Mouse (Mus musculus) myocyte (in vitro differentiated cells): ENCODE results near the gene Scmh1. TPM values are rescaled to one million over a fixed set of nuclear protein-coding genes. Genes with fewer than 3 reads are reported as not detected.
A peak's percentile ranks its signal among the peaks of the same experiment; 100 is the strongest.

Experiments used
- H3K27me3 ChIP-seq: one replicate; pipeline ENCODE4 v1.6.1; 2011; ENCODE audit not compliant: control insufficient read depth, insufficient read depth, insufficient read length
- H3K36me3 ChIP-seq: one replicate; pipeline ENCODE4 v1.6.1; 2011; ENCODE audit not compliant: control insufficient read depth, insufficient read depth
- H3K4me2 ChIP-seq: one replicate; pipeline ENCODE4 v1.6.1; 2011; ENCODE audit warnings: low read depth, control low read depth
- H3K4me3 ChIP-seq: one replicate; pipeline ENCODE4 v1.5.1; 2011; ENCODE audit warnings: mild to moderate bottlenecking, control low read depth, moderate library complexity
- H3K79me2 ChIP-seq: one replicate; pipeline ENCODE4 v1.6.1; 2011; ENCODE audit not compliant: control insufficient read depth, insufficient read depth
- H3ac ChIP-seq: one replicate; pipeline ENCODE4 v1.6.1; 2011; ENCODE audit not compliant: control insufficient read depth, insufficient read length
- CEBPB ChIP-seq: IDR thresholded peaks from 2 replicates; pipeline ENCODE4 v1.6.1; 2011; ENCODE audit warnings: mild to moderate bottlenecking, moderate library complexity; ENCODE audit not compliant: poor library complexity, insufficient read depth, severe bottlenecking
- E2F4 ChIP-seq: IDR thresholded peaks from one replicate; pipeline ENCODE4 v1.6.1; 2011; ENCODE audit warnings: mild to moderate bottlenecking, control low read depth, moderate library complexity; ENCODE audit not compliant: insufficient read depth
- MAX ChIP-seq: IDR thresholded peaks from one replicate; pipeline ENCODE4 v1.6.1; 2011; ENCODE audit warnings: low read depth, mild to moderate bottlenecking, control low read depth
- MYOD1 ChIP-seq, 3 experiments: IDR thresholded peaks; one replicate each; pipeline ENCODE4 v1.6.1; 2011; ENCODE audit warnings: control low read depth in 2 of 3, low read depth in 2 of 3, mild to moderate bottlenecking in 2 of 3, moderate library complexity in 1 of 3; ENCODE audit not compliant: insufficient read length in 2 of 3, control insufficient read depth in 1 of 3
- MYOG ChIP-seq, 3 experiments: IDR thresholded peaks; one replicate each; pipeline ENCODE4 v1.6.1; 2011; ENCODE audit warnings: control low read depth in 2 of 3, low read depth in 2 of 3, mild to moderate bottlenecking in 2 of 3; ENCODE audit not compliant: insufficient read length in 2 of 3, control insufficient read depth in 1 of 3, insufficient read depth in 1 of 3
- POLR2A ChIP-seq: IDR thresholded peaks from one replicate; pipeline ENCODE4 v1.6.1; 2011; ENCODE audit warnings: low read depth, mild to moderate bottlenecking, control low read depth, moderate library complexity; ENCODE audit not compliant: insufficient read length
- POLR2AphosphoS2 ChIP-seq: IDR thresholded peaks from one replicate; pipeline ENCODE4 v1.6.1; 2011; ENCODE audit warnings: low read depth, control low read depth; ENCODE audit not compliant: insufficient read length
- REST ChIP-seq: IDR thresholded peaks from one replicate; pipeline ENCODE4 v1.6.1; 2011; ENCODE audit warnings: mild to moderate bottlenecking, control low read depth, moderate library complexity; ENCODE audit not compliant: insufficient read depth, insufficient read length
- SRF ChIP-seq: IDR thresholded peaks from one replicate; pipeline ENCODE4 v1.6.1; 2011; ENCODE audit warnings: low read depth; ENCODE audit not compliant: control insufficient read depth, insufficient read length
- TCF12 ChIP-seq: IDR thresholded peaks from one replicate; pipeline ENCODE4 v1.6.1; 2011; ENCODE audit warnings: mild to moderate bottlenecking, control low read depth; ENCODE audit not compliant: poor library complexity, insufficient read depth, severe bottlenecking
- TCF3 ChIP-seq: IDR thresholded peaks from one replicate; pipeline ENCODE4 v1.6.1; 2011; ENCODE audit warnings: low read depth, control low read depth; ENCODE audit not compliant: insufficient read length
- USF1 ChIP-seq: IDR thresholded peaks from one replicate; pipeline ENCODE4 v1.6.1; 2011; ENCODE audit warnings: low read depth, mild to moderate bottlenecking, control low read depth, moderate library complexity
- polyA plus RNA-seq: library from polyadenylated mRNA; unstranded; fragments of >200 nt; fragmentation: generic; extraction: Trizol; gene quantifications from one replicate; pipeline ENCODE4 v1.2.1, GENCODE M21; 2012; ENCODE audit warnings: missing spikeins

Gene Scmh1
- polyA plus RNA-seq, 1 experiment, result 27.4 TPM

DNA sequence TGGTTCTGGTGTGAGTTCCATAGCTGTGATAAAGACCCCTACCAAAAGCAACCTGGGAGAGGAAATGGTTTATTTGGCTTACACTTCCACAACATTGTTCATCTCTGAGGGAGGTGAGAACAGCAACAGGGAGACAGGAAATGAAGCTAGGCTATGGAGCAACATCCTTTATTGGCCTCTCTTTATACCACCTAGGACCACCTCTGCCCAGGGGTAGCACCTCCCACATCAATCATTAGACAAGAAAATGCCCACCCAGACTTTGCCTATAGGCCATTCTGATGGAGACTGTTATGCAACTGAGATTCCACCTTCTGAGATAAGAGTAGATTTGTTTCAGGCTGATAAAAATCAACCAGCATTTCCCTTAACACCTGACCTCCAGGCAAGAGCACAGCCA is 834 bp upstream of the Scmh1 start:
- Histone ChIP-seq H3K27me3 (no peaks in the 10 kb centered on the region), H3ac (no peak overlapping the region), H3K79me2 (peaks cover 5% of the 10 kb centered on the region), H3K36me3 (no peaks in the 10 kb centered on the region), H3K4me3 (peak overlapping the region; percentile 31), H3K4me2 (peak overlapping the region; percentile 67)
- TF ChIP-seq MYOG (IDR thresholded peaks at IDR 0.05; ENCODE audit: control insufficient read depth in 1 of 3, insufficient read depth in 1 of 3, insufficient read length in 2 of 3, low read depth in 2 of 3), result no peak
- TF ChIP-seq REST, result no peak
- TF ChIP-seq SRF, result no peak
- TF ChIP-seq CEBPB, result no peak
- no peak for TF ChIP-seq E2F4
- TF ChIP-seq POLR2A, result no peak
- no peak for TF ChIP-seq MAX
- no peak for TF ChIP-seq MYOD1 (IDR thresholded peaks at IDR 0.05; ENCODE audit: control insufficient read depth in 1 of 3, insufficient read length in 2 of 3, low read depth in 2 of 3)
- TF ChIP-seq TCF12, result no peak

DNA sequence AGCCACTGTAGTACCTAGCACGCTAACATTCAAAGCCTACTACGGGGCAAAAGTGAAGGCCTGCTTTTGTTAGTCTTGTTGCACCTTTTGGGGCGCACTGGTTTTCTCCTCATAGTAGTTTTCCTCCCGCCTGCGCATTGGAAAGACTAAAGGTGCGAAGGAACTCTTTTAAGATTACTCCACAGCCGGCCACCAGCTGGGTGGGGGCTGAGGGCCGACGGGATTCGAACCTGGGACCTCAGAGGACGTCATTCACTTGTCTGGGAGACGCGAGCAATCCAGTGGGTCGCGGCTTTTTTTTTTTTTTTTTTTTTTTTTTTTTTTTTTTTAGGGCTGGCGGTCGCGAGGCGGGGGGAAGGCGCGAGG is 320 bp upstream of the Scmh1 start:
- H3K4me3 ChIP-seq, result peak overlapping the region; percentile 31
- H3K36me3 ChIP-seq, result no peaks in the 10 kb centered on the region
- H3K79me2 ChIP-seq, result peaks cover 5% of the 10 kb centered on the region
- H3K4me2 ChIP-seq, result peak overlapping the region; percentile 67
- no peak for TF ChIP-seq MYOD1 (IDR thresholded peaks at IDR 0.05; ENCODE audit: control insufficient read depth in 1 of 3, insufficient read length in 2 of 3, low read depth in 2 of 3)
- no peak for TF ChIP-seq MYOG (IDR thresholded peaks at IDR 0.05; ENCODE audit: control insufficient read depth in 1 of 3, insufficient read depth in 1 of 3, insufficient read length in 2 of 3, low read depth in 2 of 3)
- TF ChIP-seq TCF3, result no peak
- TF ChIP-seq POLR2AphosphoS2, result no peak
- no peak for TF ChIP-seq MAX
- TF ChIP-seq USF1, result no peak
- no peak for TF ChIP-seq TCF12
- TF ChIP-seq REST, result no peak
- no peak for TF ChIP-seq E2F4
- no peak for TF ChIP-seq CEBPB
- no peak for TF ChIP-seq POLR2A
- no peak for TF ChIP-seq SRF
- H3ac ChIP-seq, result peak overlapping the region; percentile 79
- no peaks in the 10 kb centered on the region for H3K27me3 ChIP-seq

DNA sequence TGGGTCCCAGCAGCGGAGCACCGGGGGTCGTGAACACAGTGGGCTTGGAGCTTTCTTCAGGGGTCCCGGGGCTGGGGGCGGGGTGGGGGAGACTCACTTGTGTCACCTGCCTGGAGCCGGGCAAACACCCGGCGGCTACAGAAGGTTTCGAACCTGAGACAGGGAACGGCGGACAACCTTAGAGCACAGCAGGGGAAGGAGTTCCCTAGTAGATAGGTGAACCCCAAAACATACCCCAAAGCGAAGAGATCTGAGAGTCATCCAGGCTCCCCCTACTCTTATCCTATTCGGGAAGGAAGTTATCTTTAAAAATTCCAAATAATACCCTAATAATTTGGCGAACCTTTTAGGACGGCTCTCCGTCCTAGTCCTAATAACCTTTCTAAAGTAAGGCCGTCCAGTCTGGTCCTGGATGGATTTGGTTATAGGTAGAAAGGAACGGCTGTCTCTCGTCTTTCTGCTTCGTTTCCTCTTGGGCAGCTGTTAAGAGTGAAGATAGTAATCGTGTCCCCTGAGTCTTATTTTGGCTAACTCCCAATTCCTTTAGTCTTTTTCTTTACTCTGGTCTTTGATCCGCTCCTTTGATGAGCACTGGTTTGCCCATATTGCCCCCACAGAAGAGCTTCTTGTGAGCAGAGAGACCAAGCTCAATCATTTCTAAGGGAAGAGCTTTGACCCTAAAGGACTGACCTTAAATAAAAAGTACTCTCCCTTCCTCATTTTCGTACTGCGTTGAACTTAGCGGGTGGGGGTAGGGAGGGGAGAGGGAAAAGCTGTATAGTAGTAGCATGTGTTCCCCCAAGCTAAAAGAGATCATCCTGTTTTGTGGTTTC is 941 bp downstream of the Scmh1 start:
- Histone ChIP-seq H3K27me3 (no peaks in the 10 kb centered on the region), H3ac (peak overlapping the region; percentile 79)
- TF ChIP-seq TCF3, result no peak
- TF ChIP-seq POLR2AphosphoS2, result no peak
- TF ChIP-seq POLR2A, result no peak
- no peak for TF ChIP-seq SRF
- TF ChIP-seq MYOD1 (IDR thresholded peaks at IDR 0.05; ENCODE audit: control insufficient read depth in 1 of 3, insufficient read length in 2 of 3, low read depth in 2 of 3), result no peak
- TF ChIP-seq USF1, result no peak

DNA sequence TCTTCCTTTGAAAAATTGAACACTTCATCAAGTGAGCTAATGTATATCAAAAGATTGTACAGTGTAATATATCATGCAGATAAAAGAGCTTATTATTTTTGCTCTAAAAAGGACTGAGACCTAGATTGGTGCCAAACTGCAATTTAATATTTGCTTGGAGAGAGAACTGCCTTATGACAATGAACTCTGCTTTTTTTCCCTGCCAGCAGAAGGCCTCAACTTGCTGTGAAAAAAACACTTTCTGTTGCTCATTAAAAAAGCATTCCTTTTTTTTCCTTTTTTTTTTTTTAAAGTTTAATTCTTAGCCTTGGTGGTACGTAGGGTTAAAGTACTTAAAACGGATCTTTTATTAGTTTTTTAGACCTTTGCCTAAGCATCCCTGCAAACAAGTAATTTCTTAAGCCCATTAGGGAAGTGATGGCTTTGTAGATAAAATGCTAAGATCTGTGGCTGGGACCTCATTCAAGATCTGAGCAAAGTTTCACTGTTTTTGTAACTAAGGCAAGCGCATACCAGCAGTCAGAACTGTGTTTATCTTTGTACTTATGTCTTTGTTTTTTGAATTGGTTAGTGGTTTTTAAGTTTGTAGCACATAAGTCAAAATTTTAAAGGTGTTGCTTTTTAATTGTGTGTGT is 1.7 kb downstream of the Scmh1 start:
- Histone ChIP-seq H3ac (no peak overlapping the region), H3K4me3 (peak overlapping the region; percentile 31), H3K79me2 (peaks cover 5% of the 10 kb centered on the region), H3K36me3 (no peaks in the 10 kb centered on the region), H3K27me3 (no peaks in the 10 kb centered on the region), H3K4me2 (peak overlapping the region; percentile 83)
- TF ChIP-seq POLR2AphosphoS2, result no peak
- no peak for TF ChIP-seq SRF
- no peak for TF ChIP-seq E2F4
- no peak for TF ChIP-seq TCF12
- no peak for TF ChIP-seq POLR2A
- TF ChIP-seq USF1, result no peak
- no peak for TF ChIP-seq MYOD1 (IDR thresholded peaks at IDR 0.05; ENCODE audit: control insufficient read depth in 1 of 3, insufficient read length in 2 of 3, low read depth in 2 of 3)
- no peak for TF ChIP-seq MYOG (IDR thresholded peaks at IDR 0.05; ENCODE audit: control insufficient read depth in 1 of 3, insufficient read depth in 1 of 3, insufficient read length in 2 of 3, low read depth in 2 of 3)
- no peak for TF ChIP-seq CEBPB
- TF ChIP-seq TCF3, result no peak
- TF ChIP-seq REST, result no peak
- TF ChIP-seq MAX, result no peak

More for the DNA sequence above, 941 bp downstream of the Scmh1 start:
- H3K4me2 ChIP-seq, result peak overlapping the region; percentile 83
- peak overlapping the region; percentile 31 for H3K4me3 ChIP-seq
- H3K79me2 ChIP-seq, result peaks cover 5% of the 10 kb centered on the region
- no peaks in the 10 kb centered on the region for H3K36me3 ChIP-seq
